Mouse (Mus musculus): ENCODE measurements around the gene Sec16a.

- TF ChIP-seq CTCF (IDR thresholded peaks at IDR 0.05; ENCODE audit: low read depth), result no peak
- no peak for TF ChIP-seq EP300 (IDR thresholded peaks at IDR 0.05; ENCODE audit: low read depth)
Observed at GRCm38 (mm10) chr2:26387713-26388112, 57.3 kb downstream of the Sec16a start.
